8 mouse cellular contexts compared by ENCODE assay signal in the genomic region with DNA sequence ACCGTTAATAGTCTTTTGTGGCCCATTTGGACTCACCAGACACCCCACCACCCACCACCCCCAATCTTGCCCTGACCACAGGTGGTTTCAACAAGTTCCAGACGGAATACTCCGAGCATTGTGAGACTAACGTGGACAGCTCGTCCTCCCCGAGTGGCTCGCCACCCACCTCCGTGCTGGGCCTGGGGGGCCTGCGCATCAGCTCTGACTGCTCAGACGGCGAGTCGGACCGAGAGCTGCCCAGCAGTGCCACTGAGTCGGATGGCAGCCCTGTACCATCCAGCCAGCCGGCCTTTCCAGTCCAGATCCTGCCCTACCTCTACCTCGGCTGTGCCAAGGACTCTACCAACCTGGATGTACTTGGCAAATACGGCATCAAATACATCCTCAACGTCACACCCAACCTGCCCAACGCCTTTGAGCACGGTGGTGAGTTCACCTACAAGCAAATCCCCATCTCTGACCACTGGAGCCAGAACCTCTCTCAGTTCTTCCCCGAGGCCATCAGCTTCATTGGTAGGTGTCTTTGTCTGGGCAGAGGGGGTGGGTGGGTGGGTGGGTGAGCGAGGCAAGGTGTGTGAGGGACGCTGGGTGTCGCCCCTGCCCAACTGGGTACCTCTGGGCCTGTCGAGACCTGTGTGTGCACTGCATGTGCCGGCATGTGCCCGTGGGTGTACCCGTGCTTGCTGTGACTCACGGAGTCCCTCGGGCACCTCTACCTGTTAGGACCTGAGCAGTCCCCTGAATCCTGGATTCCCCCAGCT. TPM values are rescaled to one million over a fixed set of nuclear protein-coding genes. Genes with fewer than 3 reads are reported as not detected.
A peak's percentile ranks its signal among the peaks of the same experiment; 100 is the strongest.
DNase-seq lines count a peak whose midpoint lies in the region; ATAC-seq and TF ChIP-seq lines count a peak whose summit lies in the region.

No protein-coding gene starts in this region.

- peak overlapping the region; percentile 99 for H3K4me2 ChIP-seq in heart, embryonic 11.5 days
- H3K4me2 ChIP-seq in heart, embryonic 15.5 days, result peak overlapping the region; percentile 93
- H3K4me2 ChIP-seq in liver, postnatal 0 days (ENCODE audit: low read depth, low read length), result peak overlapping the region; percentile 100

- DNase-seq in heart, postnatal 10 days, result no peak
- DNase-seq in G1E (ENCODE audit: low spot score), result no peak
- DNase-seq in liver, postnatal 0 days, result no peak
- DNase-seq in adrenal gland, postnatal 4 days (ENCODE audit: low spot score in 2 of 2), result no peak

- no peaks in the 10 kb centered on the region for H3K9me3 ChIP-seq in heart, embryonic 11.5 days (replicated peaks; ENCODE audit: control insufficient read depth, low read length)
- no peaks in the 10 kb centered on the region for H3K9me3 ChIP-seq in G1E (replicated peaks)
- H3K9me3 ChIP-seq in heart, embryonic 15.5 days (replicated peaks), result no peaks in the 10 kb centered on the region
- no peaks in the 10 kb centered on the region for H3K9me3 ChIP-seq in liver, postnatal 0 days (ENCODE audit: low read length)

- TF ChIP-seq CTCF in G1E (IDR thresholded peaks at IDR 0.05; ENCODE audit: low read depth, low read length), result no peak
- no peak for TF ChIP-seq CTCF in liver, postnatal 0 days (IDR thresholded peaks at IDR 0.05; ENCODE audit: low read depth)

- H3K36me3 ChIP-seq in heart, embryonic 11.5 days (ENCODE audit: control insufficient read depth, insufficient read depth, low read length), result peaks cover 16% of the 10 kb centered on the region
- peaks cover 50% of the 10 kb centered on the region for H3K36me3 ChIP-seq in G1E (replicated peaks)
- H3K36me3 ChIP-seq in heart, embryonic 15.5 days, result peaks cover 22% of the 10 kb centered on the region
- peaks cover 7% of the 10 kb centered on the region for H3K36me3 ChIP-seq in liver, postnatal 0 days (replicated peaks; ENCODE audit: insufficient read depth, low read length)

- H3K27me3 ChIP-seq in heart, embryonic 11.5 days (ENCODE audit: control insufficient read depth, insufficient read depth, low read length), result no peaks in the 10 kb centered on the region
- H3K27me3 ChIP-seq in G1E (ENCODE audit: insufficient read depth, low read length), result no peaks in the 10 kb centered on the region; the same call in none of the 2 replicates
- H3K27me3 ChIP-seq in heart, embryonic 15.5 days, result no peaks in the 10 kb centered on the region
- no peaks in the 10 kb centered on the region for H3K27me3 ChIP-seq in liver, postnatal 0 days (ENCODE audit: insufficient read depth, low read length)

- H3K27ac ChIP-seq in heart, embryonic 11.5 days (ENCODE audit: low read depth, low read length), result no peak overlapping the region
- peak overlapping the region; percentile 76 for H3K27ac ChIP-seq in heart, embryonic 15.5 days
- H3K27ac ChIP-seq in liver, postnatal 0 days (ENCODE audit: low read depth), result peak overlapping the region; percentile 79

- H3K4me3 ChIP-seq in heart, embryonic 11.5 days (ENCODE audit: low read depth, low read length), result peak overlapping the region; percentile 88
- peak overlapping the region; percentile 20; the same call in 1 of the 2 replicates for H3K4me3 ChIP-seq in G1E (ENCODE audit: low read depth, low read length)
- H3K4me3 ChIP-seq in heart, embryonic 15.5 days, result peak overlapping the region; percentile 72
- peak overlapping the region; percentile 78; the same call in 1 of the 2 replicates for H3K4me3 ChIP-seq in liver, postnatal 0 days (ENCODE audit: low read depth, low read length)

- no peak for TF ChIP-seq EP300 in liver, postnatal 0 days (IDR thresholded peaks at IDR 0.05; ENCODE audit: low read depth)

- intact Hi-C loops in heart, postnatal 10 days (cut with DNase I), result loop anchor here (1.0 to 2.0 kb wide), 2 partner anchors 14 to 47 kb away; no protein-coding TSS in a partner anchor

- H3K9ac ChIP-seq in heart, embryonic 11.5 days (ENCODE audit: low read depth, low read length), result no peak overlapping the region
- H3K9ac ChIP-seq in heart, embryonic 15.5 days, result no peak overlapping the region
- H3K9ac ChIP-seq in liver, postnatal 0 days (replicated peaks), result no peak overlapping the region

- 87% methylated on average over 30 of the region's 30 CpGs for WGBS in heart, embryonic 11.5 days (ENCODE audit: insufficient replicate concordance)
- 80% methylated on average over 30 of the region's 30 CpGs for WGBS in heart, embryonic 15.5 days
- 82% methylated on average over 30 of the region's 30 CpGs for WGBS in liver, postnatal 0 days (ENCODE audit: insufficient replicate concordance)

- no peak for ATAC-seq in heart, embryonic 11.5 days (replicated peaks; ENCODE audit: insufficient number of reproducible peaks, low FRiP score, low TSS enrichment)
- no peak for ATAC-seq in G1E (ENCODE audit: extremely low read depth, insufficient number of reproducible peaks, low FRiP score, poor library complexity, severe bottlenecking)
- no peak for ATAC-seq in heart, embryonic 15.5 days (replicated peaks; ENCODE audit: insufficient number of reproducible peaks, insufficient read depth, low FRiP score, low read depth)
- ATAC-seq in liver, postnatal 0 days, result no peak
- no peak for ATAC-seq in CD4-positive, CD25-positive, alpha-beta regulatory T cell, adult 4 months
- no peak for ATAC-seq in activated CD4-positive, CD25-positive, alpha-beta regulatory T cell, adult 4 months

- peaks cover 35% of the 10 kb centered on the region for H3K4me1 ChIP-seq in heart, embryonic 11.5 days (ENCODE audit: control insufficient read depth, insufficient read depth, low read length)
- peaks cover 60% of the 10 kb centered on the region for H3K4me1 ChIP-seq in G1E (ENCODE audit: insufficient read depth, low read depth, low read length)
- peaks cover 50% of the 10 kb centered on the region for H3K4me1 ChIP-seq in heart, embryonic 15.5 days (replicated peaks)
- peaks cover 52% of the 10 kb centered on the region for H3K4me1 ChIP-seq in liver, postnatal 0 days (ENCODE audit: insufficient read depth)

RNA-seq across cellular contexts. Expression of a gene that starts 2.4 kb away (rescaled TPM):
- polyA plus RNA-seq in heart, embryonic 11.5 days (2014; fragmentation: Nextera tagmentation; extraction: Ambion mirVana), result 19.8 and 22.0 TPM in 2 replicates
- 10 to 100 TPM; 47.0 to 47.1 TPM for total RNA-seq in heart, postnatal 10 days (2021)
- total RNA-seq in G1E (2014; fragmentation: Nextera tagmentation) (49.3 and 50.4 TPM in 2 replicates), G1E (2017) (7.8 and 8.6 TPM in 2 replicates)
- polyA plus RNA-seq in G1E (2012), result 27.3 and 32.5 TPM in 2 replicates
- 8.9 and 13.8 TPM in 2 replicates for polyA plus RNA-seq in heart, embryonic 15.5 days (2015; fragmentation: Nextera tagmentation; extraction: Ambion mirVana)
- 3.4 TPM in 2 replicates for polyA plus RNA-seq in liver, postnatal 0 days (2015; fragmentation: Nextera tagmentation; extraction: Ambion mirVana)
- 10 to 100 TPM; 16.2 to 21.1 TPM for polyA plus RNA-seq in CD4-positive, CD25-positive, alpha-beta regulatory T cell, adult 4 months (2017; shearing (Covaris generic))
- 10 to 100 TPM; 16.7 to 20.0 TPM for polyA plus RNA-seq in activated CD4-positive, CD25-positive, alpha-beta regulatory T cell, adult 4 months (2017; shearing (Covaris generic))
- 10 to 100 TPM; 25.0 to 25.8 TPM for total RNA-seq in adrenal gland, postnatal 4 days (2021)

RNA-seq across cellular contexts. Expression of a gene that starts 58.5 kb away (rescaled TPM):
- 695 and 851 TPM in 2 replicates for polyA plus RNA-seq in heart, embryonic 11.5 days (2014; fragmentation: Nextera tagmentation; extraction: Ambion mirVana)
- total RNA-seq in heart, postnatal 10 days (2021), result 100 to 1,000 TPM; 403 to 404 TPM
- 149 and 190 TPM in 2 replicates for total RNA-seq in G1E (2014; fragmentation: Nextera tagmentation)
- total RNA-seq in G1E (2017), result 81.1 and 107 TPM in 2 replicates
- polyA plus RNA-seq in G1E (2012), result 29.5 and 38.8 TPM in 2 replicates
- 532 and 533 TPM in 2 replicates for polyA plus RNA-seq in heart, embryonic 15.5 days (2015; fragmentation: Nextera tagmentation; extraction: Ambion mirVana)
- 483 and 486 TPM in 2 replicates for polyA plus RNA-seq in liver, postnatal 0 days (2015; fragmentation: Nextera tagmentation; extraction: Ambion mirVana)
- polyA plus RNA-seq in CD4-positive, CD25-positive, alpha-beta regulatory T cell, adult 4 months (2017; shearing (Covaris generic)), result 1,000 to 10,000 TPM; 1,164 to 1,338 TPM
- polyA plus RNA-seq in activated CD4-positive, CD25-positive, alpha-beta regulatory T cell, adult 4 months (2017; shearing (Covaris generic)), result 1,000 to 10,000 TPM; 1,290 to 1,880 TPM
- 100 to 1,000 TPM; 607 to 624 TPM for total RNA-seq in adrenal gland, postnatal 4 days (2021)

Comparison
In these comparisons a context has a peak if more than half of its experiments do, and no peak if none do; other contexts are left out.
1. H3K4me3 ChIP-seq: peak in every context shown above with its lines; median percentile 88 in heart, embryonic 11.5 days; 78 in liver, postnatal 0 days; 72 in heart, embryonic 15.5 days; 20 in G1E.
2. RNA of a gene that starts 58.5 kb away (polyA plus RNA-seq): 1,290 to 1,880 TPM in activated CD4-positive, CD25-positive, alpha-beta regulatory T cell, adult 4 months, 1,164 to 1,338 TPM in CD4-positive, CD25-positive, alpha-beta regulatory T cell, adult 4 months, 695 to 851 TPM in heart, embryonic 11.5 days, 532 to 533 TPM in heart, embryonic 15.5 days and 483 to 486 TPM in liver, postnatal 0 days; 29.5 to 38.8 TPM in G1E; every median in the first group is over 10 times any median in the second.
3. Peak in every context shown above with its lines, with median percentiles within 50 percentile points of each other: H3K4me2 ChIP-seq.